Mouse (Mus musculus): ENCODE results near the gene AC161166.1. TPM values are rescaled to one million over a fixed set of nuclear protein-coding genes. Genes with fewer than 3 reads are reported as not detected.

AC161166.1 gene
- polyA plus RNA-seq (2014; fragmentation: Nextera tagmentation; extraction: Ambion mirVana): 0.38 TPM in 1 of 2 replicates, not detected in the other

DNA sequence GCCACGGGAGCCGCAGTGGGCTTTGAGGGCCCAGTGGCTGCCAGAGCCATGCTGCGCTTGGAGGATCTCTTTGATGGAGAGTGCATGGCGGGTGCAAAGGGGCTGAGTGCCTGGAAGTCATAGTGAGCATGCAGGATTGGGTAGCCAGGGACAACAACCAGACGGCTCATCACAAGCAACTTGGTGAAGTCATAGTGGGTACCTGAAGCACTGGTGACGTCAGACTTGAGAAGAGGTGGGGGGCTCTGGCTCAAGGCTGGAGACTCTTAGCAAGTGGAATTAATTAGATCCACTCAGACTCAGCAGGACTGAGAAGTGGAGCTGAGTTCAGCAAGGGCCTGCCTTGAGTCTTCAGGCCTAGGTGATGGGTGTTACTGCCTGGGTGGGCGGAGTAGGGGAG is at the start of gene AC161166.1:
Gene AC161166.1, minus strand, starts transcription at position 101 of the 400 bp plus-strand sequence.
- Histone ChIP-seq H3K27ac (replicated peaks in 1 of 2; ENCODE audit: control insufficient read depth in 1 of 2, insufficient read depth in 1 of 2, low read depth in 2 of 2, low read length in 2 of 2) (no peak within 1 kb of the TSS), H3K9ac (ENCODE audit: low read length) (no peak within 1 kb of the TSS), H3K27me3 (ENCODE audit: control insufficient read depth, insufficient read depth, low read length) (no peaks in the 10 kb centered on the region), H3K4me3 (ENCODE audit: control insufficient read depth in 1 of 2, insufficient read depth in 1 of 2, low read depth in 1 of 2, low read length in 2 of 2) (no peak within 1 kb of the TSS), H3K4me2 (ENCODE audit: low read length) (no peak within 1 kb of the TSS), H3K9me3 (ENCODE audit: control insufficient read depth, low read length) (no peaks in the 10 kb centered on the region), H3K36me3 (ENCODE audit: control insufficient read depth, insufficient read depth, low read length) (peaks cover 20% of the 10 kb centered on the region), H3K4me1 (ENCODE audit: control insufficient read depth in 2 of 2, insufficient read depth in 2 of 2, low read length in 2 of 2) (no peaks in the 10 kb centered on the region)
- ATAC-seq (ENCODE audit: insufficient number of reproducible peaks, insufficient read depth, low FRiP score, low read depth): no peak
- 91% methylated on average over 7 of the region's 7 CpGs for WGBS

- H3K4me1 ChIP-seq (ENCODE audit: control insufficient read depth in 2 of 2, insufficient read depth in 2 of 2, low read length in 2 of 2): no peaks in the 10 kb centered on the region
- H3K27me3 ChIP-seq (ENCODE audit: control insufficient read depth, insufficient read depth, low read length): no peaks in the 10 kb centered on the region
- no peak overlapping the region for H3K27ac ChIP-seq (replicated peaks in 1 of 2; ENCODE audit: control insufficient read depth in 1 of 2, insufficient read depth in 1 of 2, low read depth in 2 of 2, low read length in 2 of 2)
- H3K4me3 ChIP-seq (ENCODE audit: control insufficient read depth in 1 of 2, insufficient read depth in 1 of 2, low read depth in 1 of 2, low read length in 2 of 2): no peak overlapping the region
- H3K9ac ChIP-seq (ENCODE audit: low read length): no peak overlapping the region
- no peak for ATAC-seq (ENCODE audit: insufficient number of reproducible peaks, insufficient read depth, low FRiP score, low read depth)
- WGBS: 92% methylated on average over 4 of the region's 4 CpGs
- no peaks in the 10 kb centered on the region for H3K9me3 ChIP-seq (ENCODE audit: control insufficient read depth, low read length)
- no peak overlapping the region for H3K4me2 ChIP-seq (ENCODE audit: low read length)
- H3K36me3 ChIP-seq (ENCODE audit: control insufficient read depth, insufficient read depth, low read length): peaks cover 58% of the 10 kb centered on the region
Measured at GRCm38 (mm10) chr7:24561450-24561849, 49.2 kb upstream of the AC161166.1 start.

DNA sequence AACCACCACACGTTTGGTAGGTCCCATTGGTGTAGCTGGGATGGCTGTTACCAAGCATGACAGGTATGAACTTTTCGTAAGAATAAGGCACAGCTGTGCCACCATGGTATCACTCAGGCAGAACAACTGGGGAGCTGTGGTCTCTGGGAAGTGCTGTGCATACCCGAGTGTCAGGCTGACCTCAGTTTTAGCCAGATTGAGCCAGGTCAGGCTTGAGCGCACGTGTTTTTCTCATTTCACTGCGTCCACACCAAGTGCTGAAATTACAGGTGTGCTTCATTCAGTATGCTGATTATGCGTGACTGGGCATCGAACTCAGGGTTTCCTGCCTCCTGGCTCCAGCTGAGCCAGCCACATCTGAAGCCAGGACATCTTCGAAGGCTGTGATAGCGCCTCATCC is 43.5 kb upstream of the AC161166.1 start:
- H3K27me3 ChIP-seq (ENCODE audit: control insufficient read depth, insufficient read depth, low read length): no peaks in the 10 kb centered on the region
- H3K4me1 ChIP-seq (ENCODE audit: control insufficient read depth in 2 of 2, insufficient read depth in 2 of 2, low read length in 2 of 2): no peaks in the 10 kb centered on the region
- peaks cover 55% of the 10 kb centered on the region for H3K36me3 ChIP-seq (ENCODE audit: control insufficient read depth, insufficient read depth, low read length)
- no peak overlapping the region for H3K9ac ChIP-seq (ENCODE audit: low read length)
- no peak for ATAC-seq (ENCODE audit: insufficient number of reproducible peaks, insufficient read depth, low FRiP score, low read depth)
- H3K27ac ChIP-seq (replicated peaks in 1 of 2; ENCODE audit: control insufficient read depth in 1 of 2, insufficient read depth in 1 of 2, low read depth in 2 of 2, low read length in 2 of 2): no peak overlapping the region
- no peak overlapping the region for H3K4me2 ChIP-seq (ENCODE audit: low read length)
- WGBS: 97% methylated on average over 10 of the region's 10 CpGs
- H3K4me3 ChIP-seq (ENCODE audit: control insufficient read depth in 1 of 2, insufficient read depth in 1 of 2, low read depth in 1 of 2, low read length in 2 of 2): no peak overlapping the region
- H3K9me3 ChIP-seq (ENCODE audit: control insufficient read depth, low read length): no peaks in the 10 kb centered on the region

DNA sequence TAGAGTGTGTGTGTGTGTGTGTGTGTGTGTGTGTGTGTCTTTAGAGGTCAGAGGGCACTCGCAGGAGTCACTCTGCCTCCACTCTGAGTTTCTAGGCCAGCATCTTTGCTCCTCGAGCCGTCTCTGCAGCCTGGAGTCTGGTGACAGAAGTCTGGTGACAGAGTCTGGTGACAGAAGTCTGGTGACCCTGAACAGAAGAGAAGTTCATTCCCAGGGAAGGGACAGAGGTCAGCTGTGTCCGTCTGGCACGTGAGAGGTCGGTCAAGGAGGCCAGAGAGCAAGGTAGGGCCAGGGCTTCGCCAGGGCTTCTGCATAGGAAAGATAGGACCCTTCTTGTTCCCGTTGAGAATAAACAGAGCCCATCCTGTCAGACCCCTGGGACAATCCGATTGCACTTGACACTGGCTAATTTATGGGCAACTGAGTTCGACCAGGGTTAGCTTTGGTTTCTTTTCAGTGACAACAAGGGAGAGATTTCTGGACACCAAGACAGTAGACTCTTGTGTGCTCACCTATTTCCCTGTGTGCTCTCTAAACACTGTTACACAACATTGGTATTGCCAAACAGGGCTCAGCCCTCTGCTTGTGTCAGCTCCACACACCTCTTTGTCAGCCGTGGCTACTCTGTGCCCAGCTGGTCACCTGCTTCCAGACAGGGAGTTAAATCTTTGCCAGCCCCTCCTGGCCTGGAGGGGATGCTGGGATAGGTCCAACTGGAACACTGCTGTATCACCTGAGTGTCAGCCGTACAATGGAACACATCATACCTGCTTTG is 39.9 kb upstream of the AC161166.1 start:
- WGBS: 86% methylated on average over 12 of the region's 12 CpGs
- Histone ChIP-seq H3K4me2 (ENCODE audit: low read length) (no peak overlapping the region), H3K4me1 (ENCODE audit: control insufficient read depth in 2 of 2, insufficient read depth in 2 of 2, low read length in 2 of 2) (peaks cover 3 to 6% of the 10 kb centered on the region in 2 experiments), H3K27me3 (ENCODE audit: control insufficient read depth, insufficient read depth, low read length) (no peaks in the 10 kb centered on the region), H3K36me3 (ENCODE audit: control insufficient read depth, insufficient read depth, low read length) (peaks cover 47% of the 10 kb centered on the region), H3K4me3 (ENCODE audit: control insufficient read depth in 1 of 2, insufficient read depth in 1 of 2, low read depth in 1 of 2, low read length in 2 of 2) (no peak overlapping the region), H3K9ac (ENCODE audit: low read length) (no peak overlapping the region), H3K27ac (replicated peaks in 1 of 2; ENCODE audit: control insufficient read depth in 1 of 2, insufficient read depth in 1 of 2, low read depth in 2 of 2, low read length in 2 of 2) (no peak overlapping the region), H3K9me3 (ENCODE audit: control insufficient read depth, low read length) (no peaks in the 10 kb centered on the region)
- ATAC-seq (ENCODE audit: insufficient number of reproducible peaks, insufficient read depth, low FRiP score, low read depth): no peak

GRCm38 (mm10) chr7:24547534-24548036 is 35.3 kb upstream of the AC161166.1 start:
- WGBS: 27% methylated on average over 13 of the region's 13 CpGs
- H3K4me2 ChIP-seq (ENCODE audit: low read length): peak overlapping the region; percentile 70
- H3K27me3 ChIP-seq (ENCODE audit: control insufficient read depth, insufficient read depth, low read length): no peaks in the 10 kb centered on the region
- peaks cover 7 to 10% of the 10 kb centered on the region in 2 experiments for H3K4me1 ChIP-seq (ENCODE audit: control insufficient read depth in 2 of 2, insufficient read depth in 2 of 2, low read length in 2 of 2)
- H3K9ac ChIP-seq (ENCODE audit: low read length): peak overlapping the region; percentile 89
- H3K36me3 ChIP-seq (ENCODE audit: control insufficient read depth, insufficient read depth, low read length): peaks cover 20% of the 10 kb centered on the region
- 0 out of 2 replicates have a peak, but pooled peaks cover 2% of the 10 kb centered on the region for H3K9me3 ChIP-seq (ENCODE audit: control insufficient read depth, low read length)
- peak overlapping the region; percentile 88 to 94 for H3K4me3 ChIP-seq (ENCODE audit: control insufficient read depth in 1 of 2, insufficient read depth in 1 of 2, low read depth in 1 of 2, low read length in 2 of 2)
- ATAC-seq (ENCODE audit: insufficient number of reproducible peaks, insufficient read depth, low FRiP score, low read depth): no peak
- peak overlapping the region in 1 of 2 experiments; percentile 48; a peak in 1 of 4 replicates for H3K27ac ChIP-seq (replicated peaks in 1 of 2; ENCODE audit: control insufficient read depth in 1 of 2, insufficient read depth in 1 of 2, low read depth in 2 of 2, low read length in 2 of 2)

- WGBS: under 1% methylated on average over 57 of the region's 57 CpGs
- H3K27ac ChIP-seq (replicated peaks in 1 of 2; ENCODE audit: control insufficient read depth in 1 of 2, insufficient read depth in 1 of 2, low read depth in 2 of 2, low read length in 2 of 2): peak overlapping the region; percentile 53 to 72; a peak in 3 of 4 replicates
Measured at GRCm38 (mm10) chr7:24546634-24547389, 34.6 kb upstream of the AC161166.1 start.

DNA sequence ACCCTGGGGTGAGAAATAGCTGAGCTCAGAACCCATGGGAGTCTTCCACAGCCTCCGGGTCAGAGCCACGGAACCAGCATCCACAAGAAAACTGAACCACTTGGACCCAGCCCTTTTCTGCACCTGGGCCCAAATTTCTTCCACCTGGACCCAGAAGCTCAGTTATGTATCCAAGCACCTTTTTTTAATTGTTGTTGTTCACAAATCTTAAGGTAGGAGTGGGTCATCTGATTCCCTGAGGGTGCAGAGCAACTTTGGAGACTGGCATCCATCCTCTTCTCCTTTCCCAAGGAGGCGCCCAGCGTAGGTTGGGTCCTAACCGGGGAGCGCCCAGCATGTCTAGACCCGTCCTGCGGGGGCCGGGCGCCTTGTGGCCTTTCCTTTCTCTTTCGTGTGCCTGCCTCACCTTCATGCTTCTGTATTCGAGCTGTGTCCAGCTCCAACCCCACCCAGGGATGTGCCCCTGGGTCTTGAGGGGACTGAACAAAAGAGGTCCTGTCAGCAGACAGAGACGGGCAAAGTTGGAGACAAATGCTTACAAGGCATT is 33.9 kb upstream of the AC161166.1 start, which contains the start of the genes Pinlyp and Xrcc1:
Gene Pinlyp, minus strand, starts transcription at position 51 of the 547 bp plus-strand sequence.
Gene Xrcc1, plus strand, starts transcription at position 222 of the 547 bp plus-strand sequence.
- ATAC-seq (ENCODE audit: insufficient number of reproducible peaks, insufficient read depth, low FRiP score, low read depth): no peak
- Histone ChIP-seq H3K36me3 (ENCODE audit: control insufficient read depth, insufficient read depth, low read length) (peaks cover 13% of the 10 kb centered on the region), H3K4me3 (ENCODE audit: control insufficient read depth in 1 of 2, insufficient read depth in 1 of 2, low read depth in 1 of 2, low read length in 2 of 2) (peak within 1 kb of the TSS; percentile 88 to 94), H3K9me3 (ENCODE audit: control insufficient read depth, low read length) (0 out of 2 replicates have a peak, but pooled peaks cover 2% of the 10 kb centered on the region), H3K27me3 (ENCODE audit: control insufficient read depth, insufficient read depth, low read length) (no peaks in the 10 kb centered on the region), H3K27ac (replicated peaks in 1 of 2; ENCODE audit: control insufficient read depth in 1 of 2, insufficient read depth in 1 of 2, low read depth in 2 of 2, low read length in 2 of 2) (peak within 1 kb of the TSS; percentile 53 to 72; a peak in 3 of 4 replicates), H3K4me1 (ENCODE audit: control insufficient read depth in 2 of 2, insufficient read depth in 2 of 2, low read length in 2 of 2) (peaks cover 7 to 10% of the 10 kb centered on the region in 2 experiments), H3K4me2 (ENCODE audit: low read length) (peak within 1 kb of the TSS; percentile 70), H3K9ac (ENCODE audit: low read length) (peak within 1 kb of the TSS; percentile 89)
- WGBS: 32% methylated on average over 13 of the region's 13 CpGs

More at GRCm38 (mm10) chr7:24546634-24547389, 34.6 kb upstream of the AC161166.1 start:
- peak overlapping the region; percentile 70 for H3K4me2 ChIP-seq (ENCODE audit: low read length)
- H3K4me3 ChIP-seq (ENCODE audit: control insufficient read depth in 1 of 2, insufficient read depth in 1 of 2, low read depth in 1 of 2, low read length in 2 of 2): peak overlapping the region; percentile 88 to 94
- H3K36me3 ChIP-seq (ENCODE audit: control insufficient read depth, insufficient read depth, low read length): peaks cover 13% of the 10 kb centered on the region
- peak; percentile 98 for ATAC-seq (ENCODE audit: insufficient number of reproducible peaks, insufficient read depth, low FRiP score, low read depth)
- H3K4me1 ChIP-seq (ENCODE audit: control insufficient read depth in 2 of 2, insufficient read depth in 2 of 2, low read length in 2 of 2): peaks cover 7 to 10% of the 10 kb centered on the region in 2 experiments
- 0 out of 2 replicates have a peak, but pooled peaks cover 2% of the 10 kb centered on the region for H3K9me3 ChIP-seq (ENCODE audit: control insufficient read depth, low read length)
- H3K9ac ChIP-seq (ENCODE audit: low read length): peak overlapping the region; percentile 89
- no peaks in the 10 kb centered on the region for H3K27me3 ChIP-seq (ENCODE audit: control insufficient read depth, insufficient read depth, low read length)
